Mouse (Mus musculus) neural tube, embryonic 13.5 days (tissue): Measurements from ENCODE around the gene Klf7. TPM values are rescaled to one million over a fixed set of nuclear protein-coding genes. Genes with fewer than 3 reads are reported as not detected.

Experiments
- ATAC-seq: fragments of 200-750 bp; cut with Nextera tagmentation; 2 replicates; pipeline ENCODE4 v1.8.0; 2017; ENCODE audit warnings: low read depth, mild to moderate bottlenecking, moderate TSS enrichment, moderate library complexity
- H3K27ac ChIP-seq: fragments of 300-500 bp; sonication (generic); replicated peaks from 2 replicates; pipeline ENCODE4 v1.5.1; 2015; ENCODE audit warnings: moderate library complexity, mild to moderate bottlenecking, inconsistent platforms
- H3K27me3 ChIP-seq: fragments of 300-500 bp; sonication (generic); 2 replicates; pipeline ENCODE4 v1.6.1; 2015; ENCODE audit warnings: mild to moderate bottlenecking, inconsistent platforms
- H3K36me3 ChIP-seq: fragments of 300-500 bp; sonication (generic); 2 replicates; pipeline ENCODE4 v1.6.1; 2015; ENCODE audit warnings: mild to moderate bottlenecking, inconsistent platforms
- H3K4me1 ChIP-seq: fragments of 300-500 bp; sonication (generic); replicated peaks from 2 replicates; pipeline ENCODE4 v1.6.1; 2015; ENCODE audit warnings: inconsistent platforms
- H3K4me2 ChIP-seq: fragments of 300-500 bp; sonication (generic); 2 replicates; pipeline ENCODE4 v1.6.1; 2015; ENCODE audit warnings: inconsistent platforms, mild to moderate bottlenecking, moderate library complexity
- H3K4me3 ChIP-seq: fragments of 300-500 bp; sonication (generic); 2 replicates; pipeline ENCODE4 v1.5.1; 2015; ENCODE audit warnings: mild to moderate bottlenecking, inconsistent platforms
- H3K9ac ChIP-seq: fragments of 300-500 bp; sonication (generic); 2 replicates; pipeline ENCODE4 v1.6.1; 2015; ENCODE audit warnings: moderate library complexity, mild to moderate bottlenecking, inconsistent platforms
- H3K9me3 ChIP-seq: fragments of 300-500 bp; sonication (generic); 2 replicates; pipeline ENCODE4 v1.6.1; 2016; ENCODE audit warnings: inconsistent platforms
- WGBS: fragments of 180-500 bp; shearing (Covaris S2); methylation state at CpG from one replicate; pipeline ENCODE4 v1.1.7; 2015; 5-methylcytosine and 5-hydroxymethylcytosine counted together
- polyA plus RNA-seq: library from polyadenylated mRNA; unstranded; fragments of >200 nt; fragmentation: Nextera tagmentation; extraction: Ambion mirVana; gene quantifications from 2 replicates; pipeline ENCODE4 v1.2.1, GENCODE M21; 2015

Klf7 gene
- polyA plus RNA-seq, 1 experiment from 2014 or later: 86.4 TPM

DNA sequence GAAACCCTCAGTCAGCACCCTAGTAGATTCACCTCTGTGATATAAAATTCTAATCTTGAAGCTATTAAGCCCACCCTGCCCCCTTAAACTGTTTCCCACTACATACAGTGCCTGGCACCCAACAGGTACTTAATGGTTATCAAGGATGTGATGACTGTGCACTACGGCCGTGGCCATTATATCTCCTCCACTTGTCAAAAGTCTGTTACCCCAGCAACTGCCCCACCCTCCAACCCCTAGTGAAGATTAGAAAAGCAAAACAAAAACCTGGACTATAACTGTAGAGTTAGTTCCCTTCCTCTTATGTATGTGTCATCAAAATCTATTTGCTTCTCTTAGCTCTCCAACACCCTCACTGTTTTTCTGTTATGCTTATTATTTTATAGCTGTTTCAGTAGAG, 40.9 kb downstream of the Klf7 start:
- H3K4me2 ChIP-seq: no peak overlapping the region
- H3K4me1 ChIP-seq: peaks cover 73% of the 10 kb centered on the region
- no peaks in the 10 kb centered on the region for H3K27me3 ChIP-seq
- H3K36me3 ChIP-seq: peaks cover 26% of the 10 kb centered on the region
- ATAC-seq: no peak
- no peaks in the 10 kb centered on the region for H3K9me3 ChIP-seq
- H3K9ac ChIP-seq: no peak overlapping the region
- no peak overlapping the region for H3K27ac ChIP-seq
- WGBS: 50% methylated on average over 2 of the region's 2 CpGs
- no peak overlapping the region for H3K4me3 ChIP-seq

DNA sequence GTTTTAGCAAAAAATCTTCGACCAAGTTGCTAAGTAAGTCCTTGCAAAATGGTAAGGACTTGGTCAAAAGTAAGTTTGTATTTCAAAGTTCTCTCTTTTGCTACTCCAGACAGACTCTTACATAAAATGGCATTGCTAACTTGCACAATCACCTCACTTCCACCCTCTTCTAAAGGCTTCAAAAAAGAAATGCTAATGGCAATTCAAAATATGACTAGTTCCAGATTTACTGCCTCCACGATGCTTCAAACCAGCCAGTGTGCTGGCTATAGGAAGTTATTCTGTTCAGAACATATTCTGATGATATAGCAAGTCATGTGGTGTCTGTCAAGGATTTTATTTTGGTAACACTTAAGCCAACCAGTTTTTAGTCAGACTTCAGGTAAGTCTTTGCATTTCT, 41.8 kb downstream of the Klf7 start:
- Histone ChIP-seq H3K27me3 (no peaks in the 10 kb centered on the region), H3K36me3 (peaks cover 26% of the 10 kb centered on the region), H3K9me3 (no peaks in the 10 kb centered on the region), H3K9ac (no peak overlapping the region), H3K4me3 (no peak overlapping the region), H3K4me1 (peaks cover 65% of the 10 kb centered on the region), H3K27ac (no peak overlapping the region), H3K4me2 (no peak overlapping the region)
- ATAC-seq: no peak
- 90% methylated on average over 2 of the region's 2 CpGs for WGBS

DNA sequence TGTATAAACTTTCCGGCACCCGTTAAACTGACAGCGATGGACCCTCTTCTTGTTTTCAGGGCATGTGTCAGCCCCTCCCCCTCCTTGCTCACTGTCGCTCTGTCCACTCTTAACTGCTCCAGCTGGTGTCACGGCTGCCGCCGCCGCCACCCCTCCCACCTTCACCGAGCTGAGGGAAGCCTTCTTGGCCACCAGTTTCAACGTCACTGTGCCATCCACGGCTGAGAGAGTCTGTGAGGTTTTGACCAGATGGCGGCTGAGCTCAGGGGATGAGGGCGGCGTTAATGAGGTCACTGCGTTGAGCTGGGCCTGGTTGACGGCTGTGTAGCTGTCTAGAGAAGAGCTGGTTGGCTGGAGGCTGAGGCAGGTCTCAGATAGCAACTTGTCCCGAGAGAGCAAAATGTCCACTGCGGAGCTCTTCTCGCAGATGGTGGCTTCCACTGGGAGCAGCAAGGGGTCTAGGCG, 43.3 kb downstream of the Klf7 start:
- peak; percentile 20; the same call in 1 of the 2 replicates for ATAC-seq
- H3K9me3 ChIP-seq: no peaks in the 10 kb centered on the region
- H3K9ac ChIP-seq: 0 out of 2 replicates have a peak overlapping the region, but pooled peaks have one; percentile 22
- H3K36me3 ChIP-seq: peaks cover 26% of the 10 kb centered on the region
- H3K27ac ChIP-seq: peak overlapping the region; percentile 47
- WGBS: 70% methylated on average over 20 of the region's 20 CpGs
- H3K4me3 ChIP-seq: no peak overlapping the region
- H3K27me3 ChIP-seq: no peaks in the 10 kb centered on the region
- no peak overlapping the region for H3K4me2 ChIP-seq
- H3K4me1 ChIP-seq: peaks cover 66% of the 10 kb centered on the region

DNA sequence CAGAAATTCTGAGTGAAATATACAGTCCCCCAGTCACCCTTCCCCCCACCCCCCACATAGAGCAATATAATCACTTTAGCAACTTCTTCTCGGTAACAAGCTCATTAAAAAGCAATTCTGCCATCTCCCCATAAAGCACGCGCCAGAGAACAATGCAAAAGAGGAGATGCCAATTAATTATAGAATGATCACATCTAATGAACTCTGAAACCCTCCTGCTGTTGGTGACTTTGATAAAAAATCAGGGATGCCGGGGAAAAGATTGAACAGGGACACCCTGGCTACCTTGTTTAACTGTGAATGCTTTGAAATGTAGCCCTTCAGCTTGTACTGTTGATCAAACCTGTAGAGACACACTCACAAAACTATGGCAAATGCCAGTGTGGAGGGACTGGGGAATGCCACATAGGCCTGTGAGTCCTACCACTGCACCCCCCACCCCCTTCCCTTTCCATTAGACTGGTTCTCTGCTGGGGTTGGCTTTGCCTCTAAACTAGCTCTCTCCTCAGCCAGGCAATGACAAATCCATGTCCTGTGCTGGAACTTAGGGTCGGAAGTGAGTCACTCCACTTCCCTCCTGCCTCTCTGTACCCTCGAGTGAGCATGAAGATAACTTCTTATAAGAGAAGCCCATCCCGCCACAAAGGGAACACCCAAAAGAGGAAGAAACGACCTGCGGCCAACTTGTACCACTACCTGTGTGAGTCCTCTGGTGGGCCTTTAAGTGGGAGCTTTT, 43.9 kb downstream of the Klf7 start:
- no peaks in the 10 kb centered on the region for H3K27me3 ChIP-seq
- H3K36me3 ChIP-seq: peaks cover 26% of the 10 kb centered on the region
- peaks cover 64% of the 10 kb centered on the region for H3K4me1 ChIP-seq
- H3K9ac ChIP-seq: no peak overlapping the region
- peak overlapping the region; percentile 47 for H3K27ac ChIP-seq
- ATAC-seq: 0 out of 2 replicates have a peak, but pooled peaks have one; percentile 41
- no peak overlapping the region for H3K4me3 ChIP-seq
- WGBS: 69% methylated on average over 9 of the region's 9 CpGs
- H3K4me2 ChIP-seq: no peak overlapping the region
- H3K9me3 ChIP-seq: no peaks in the 10 kb centered on the region

DNA sequence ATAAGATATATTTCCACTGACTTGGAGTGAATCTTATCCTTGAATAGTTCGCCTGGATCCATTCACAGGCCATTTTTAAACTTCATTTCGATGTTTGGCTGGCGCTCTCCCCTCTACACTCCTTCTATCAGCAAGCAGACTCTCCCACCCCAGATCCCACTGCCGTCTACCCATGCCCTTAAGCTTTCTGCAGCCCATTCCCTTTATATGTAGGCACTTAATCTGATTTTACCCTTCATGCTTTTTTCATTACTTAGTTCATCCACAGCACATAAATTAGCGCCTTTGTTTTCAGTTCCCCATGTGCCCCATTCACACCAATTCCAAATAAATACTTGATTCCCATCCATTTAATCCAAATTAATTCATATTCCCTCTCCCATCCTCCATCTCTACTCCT, 48.0 kb downstream of the Klf7 start:
- Histone ChIP-seq H3K27ac (no peak overlapping the region), H3K4me1 (peaks cover 67% of the 10 kb centered on the region), H3K4me2 (no peak overlapping the region), H3K9ac (no peak overlapping the region), H3K9me3 (no peaks in the 10 kb centered on the region), H3K4me3 (no peak overlapping the region), H3K27me3 (no peaks in the 10 kb centered on the region), H3K36me3 (peaks cover 23% of the 10 kb centered on the region)
- 58% methylated on average over 5 of the region's 5 CpGs for WGBS
- ATAC-seq: no peak

DNA sequence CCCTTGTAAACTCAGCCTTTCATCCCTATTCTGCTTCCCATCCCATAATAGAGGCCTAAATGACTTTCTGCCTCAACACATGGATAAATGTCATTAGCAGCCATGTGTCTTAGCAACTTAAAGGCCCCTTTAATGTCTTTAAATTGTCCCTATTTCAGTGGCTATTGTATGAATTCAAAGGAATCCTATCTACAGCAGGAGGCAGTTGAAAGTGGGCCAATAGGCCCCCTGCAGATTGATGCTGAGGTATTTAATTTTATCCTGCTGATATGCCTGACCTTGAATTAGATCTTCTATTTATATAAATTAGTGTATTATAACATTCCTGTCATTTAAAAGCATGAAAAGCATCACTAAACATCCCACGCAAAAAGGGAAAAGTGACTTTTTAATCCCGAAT, 51.1 kb downstream of the Klf7 start:
- Histone ChIP-seq H3K4me1 (peaks cover 74% of the 10 kb centered on the region), H3K9me3 (no peaks in the 10 kb centered on the region), H3K4me2 (no peak overlapping the region), H3K4me3 (no peak overlapping the region), H3K36me3 (no peaks in the 10 kb centered on the region), H3K9ac (no peak overlapping the region), H3K27ac (peak overlapping the region; percentile 30; the same call in 1 of the 2 replicates), H3K27me3 (no peaks in the 10 kb centered on the region)
- WGBS: 61% methylated on average over 2 of the region's 2 CpGs
- ATAC-seq: no peak

DNA sequence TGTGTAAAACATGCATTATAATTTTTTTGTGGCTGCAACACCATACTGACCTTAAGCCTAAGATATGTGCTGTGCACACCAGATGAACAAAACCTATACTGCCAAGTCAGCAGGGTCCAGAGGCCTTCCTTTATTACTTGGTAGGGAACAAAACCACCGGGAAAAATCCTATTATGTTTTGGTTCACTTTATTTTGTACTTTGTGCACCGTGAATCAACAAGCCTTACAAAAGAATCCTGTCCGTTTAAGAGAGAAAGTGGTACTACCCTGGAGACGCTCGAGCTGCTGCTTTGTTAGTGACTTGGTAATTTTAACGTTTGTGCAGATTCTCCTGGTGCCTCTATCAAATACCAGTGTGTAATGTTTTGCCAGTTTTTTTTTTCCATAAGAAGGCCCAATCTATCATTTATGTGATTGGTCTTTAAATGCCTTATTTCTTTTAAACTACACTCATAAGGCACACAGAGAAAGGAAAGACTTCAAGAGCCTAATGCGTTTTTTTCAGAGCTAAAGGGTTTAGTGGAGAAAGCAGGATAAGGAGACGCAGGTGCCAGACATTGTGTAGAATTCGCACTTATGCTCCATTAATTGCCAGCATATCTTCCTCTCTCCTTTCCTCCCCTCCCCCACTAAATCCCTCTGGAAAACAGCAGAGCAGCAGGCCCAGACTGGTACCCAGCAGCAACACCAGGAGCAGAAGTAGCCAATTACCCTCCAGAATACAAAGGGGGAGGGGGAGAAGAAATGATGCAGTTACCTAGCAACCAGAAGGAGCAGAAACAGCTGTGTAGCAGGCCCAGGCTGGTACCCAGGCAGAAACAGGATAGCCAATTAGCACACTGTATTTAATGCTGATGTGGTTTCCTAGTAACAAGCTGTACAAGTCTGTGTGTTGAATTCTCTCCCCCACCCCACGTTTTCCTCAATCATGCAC, 55.5 kb downstream of the Klf7 start:
- Histone ChIP-seq H3K4me2 (peak overlapping the region; percentile 24), H3K4me3 (no peak overlapping the region), H3K27me3 (no peaks in the 10 kb centered on the region), H3K27ac (peak overlapping the region; percentile 89), H3K9me3 (no peaks in the 10 kb centered on the region), H3K9ac (peak overlapping the region; percentile 45; the same call in 1 of the 2 replicates), H3K36me3 (no peaks in the 10 kb centered on the region), H3K4me1 (peaks cover 97% of the 10 kb centered on the region)
- 15% methylated on average over 10 of the region's 10 CpGs for WGBS
- peak; percentile 96 for ATAC-seq

DNA sequence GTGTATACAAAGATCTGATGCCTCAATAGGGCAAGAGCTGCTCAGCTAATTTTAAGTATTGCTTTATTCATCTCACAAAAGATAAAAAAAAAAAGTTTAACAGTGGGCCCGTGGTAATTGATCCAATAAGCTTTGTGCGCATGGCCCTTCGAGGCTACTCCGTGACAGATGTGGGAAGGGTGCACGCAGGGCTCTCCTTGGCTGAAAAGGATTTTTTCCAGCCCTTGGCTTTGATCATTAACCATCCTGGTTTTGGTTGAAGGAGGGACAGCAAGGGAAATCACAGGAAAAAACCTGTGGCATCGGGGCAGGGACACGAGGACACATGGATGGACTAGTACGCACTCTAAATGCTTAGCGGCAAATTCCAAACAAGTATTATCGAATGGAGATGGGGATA, 60.6 kb downstream of the Klf7 start:
- peaks cover 97% of the 10 kb centered on the region for H3K4me1 ChIP-seq
- H3K36me3 ChIP-seq: no peaks in the 10 kb centered on the region
- 60% methylated on average over 10 of the region's 10 CpGs for WGBS
- no peaks in the 10 kb centered on the region for H3K9me3 ChIP-seq
- H3K4me2 ChIP-seq: 0 out of 2 replicates have a peak overlapping the region, but pooled peaks have one; percentile 32
- 0 out of 2 replicates have a peak overlapping the region, but pooled peaks have one; percentile 51 for H3K9ac ChIP-seq
- peak overlapping the region; percentile 91 for H3K27ac ChIP-seq
- no peaks in the 10 kb centered on the region for H3K27me3 ChIP-seq
- ATAC-seq: no peak
- H3K4me3 ChIP-seq: no peak overlapping the region

DNA sequence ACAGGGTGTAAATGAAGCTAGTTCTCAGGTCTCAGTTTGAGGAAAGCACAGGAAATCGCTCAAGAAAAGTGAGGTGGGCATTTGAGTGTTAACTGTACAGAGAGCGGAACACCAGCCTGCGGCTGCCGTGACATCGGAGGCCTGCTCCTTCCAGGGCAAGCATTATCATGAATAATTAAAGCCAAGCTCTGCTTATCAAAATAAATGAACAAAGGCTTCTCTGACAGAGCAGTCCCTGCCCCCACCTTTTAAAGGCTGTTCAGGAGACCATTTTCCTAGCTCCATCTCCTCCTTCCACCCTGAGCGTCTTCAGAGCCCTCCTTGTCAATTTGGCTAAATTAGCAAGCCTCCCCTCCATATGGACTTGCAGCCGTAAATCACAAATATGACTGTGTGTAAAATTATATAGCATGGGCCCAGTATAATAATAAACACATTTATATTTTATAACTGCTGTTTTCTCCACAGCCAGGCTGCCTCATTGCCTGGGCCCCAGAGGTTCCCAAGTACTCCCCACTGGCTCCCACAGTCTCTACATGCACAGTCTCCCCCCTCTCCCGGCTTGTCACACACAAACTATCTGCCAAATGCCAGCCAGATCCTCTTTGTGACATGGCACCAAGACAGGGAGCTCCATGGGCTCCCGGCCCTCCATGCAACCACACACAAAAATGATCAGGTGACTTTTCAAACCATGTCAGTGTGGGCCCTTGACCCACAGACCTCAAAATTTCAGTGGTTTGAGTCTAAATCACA, 61.2 kb downstream of the Klf7 start:
- H3K9ac ChIP-seq: peak overlapping the region; percentile 51
- H3K27ac ChIP-seq: peak overlapping the region; percentile 91
- no peak overlapping the region for H3K4me3 ChIP-seq
- 29% methylated on average over 9 of the region's 9 CpGs for WGBS
- peaks cover 97% of the 10 kb centered on the region for H3K4me1 ChIP-seq
- no peaks in the 10 kb centered on the region for H3K36me3 ChIP-seq
- H3K9me3 ChIP-seq: no peaks in the 10 kb centered on the region
- H3K27me3 ChIP-seq: no peaks in the 10 kb centered on the region
- H3K4me2 ChIP-seq: peak overlapping the region; percentile 32
- ATAC-seq: peak; percentile 76

DNA sequence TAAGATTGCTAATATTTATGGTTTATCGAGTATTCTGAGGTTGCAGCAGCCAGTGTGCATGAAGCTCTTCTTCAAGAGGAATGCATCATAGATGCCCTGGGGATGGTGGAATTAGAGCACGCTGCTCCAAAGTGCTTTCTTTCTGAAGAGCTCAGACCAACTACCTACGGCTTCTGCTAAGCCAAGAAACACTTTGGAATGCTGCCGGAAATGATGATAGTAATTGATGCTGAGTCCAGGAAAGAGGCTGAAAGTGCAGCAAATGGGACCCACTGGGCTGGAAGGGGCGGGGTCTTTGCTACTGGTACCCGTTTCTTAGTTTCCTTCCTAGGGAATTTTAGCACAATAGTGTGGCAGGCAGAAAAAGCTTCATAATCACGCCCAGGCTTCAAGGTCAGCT, 62.0 kb downstream of the Klf7 start:
- Histone ChIP-seq H3K4me3 (no peak overlapping the region), H3K4me1 (peaks cover 97% of the 10 kb centered on the region), H3K9me3 (no peaks in the 10 kb centered on the region), H3K36me3 (no peaks in the 10 kb centered on the region), H3K9ac (peak overlapping the region; percentile 51), H3K27ac (peak overlapping the region; percentile 91), H3K4me2 (peak overlapping the region; percentile 32), H3K27me3 (no peaks in the 10 kb centered on the region)
- 52% methylated on average over 7 of the region's 7 CpGs for WGBS
- ATAC-seq: no peak

DNA sequence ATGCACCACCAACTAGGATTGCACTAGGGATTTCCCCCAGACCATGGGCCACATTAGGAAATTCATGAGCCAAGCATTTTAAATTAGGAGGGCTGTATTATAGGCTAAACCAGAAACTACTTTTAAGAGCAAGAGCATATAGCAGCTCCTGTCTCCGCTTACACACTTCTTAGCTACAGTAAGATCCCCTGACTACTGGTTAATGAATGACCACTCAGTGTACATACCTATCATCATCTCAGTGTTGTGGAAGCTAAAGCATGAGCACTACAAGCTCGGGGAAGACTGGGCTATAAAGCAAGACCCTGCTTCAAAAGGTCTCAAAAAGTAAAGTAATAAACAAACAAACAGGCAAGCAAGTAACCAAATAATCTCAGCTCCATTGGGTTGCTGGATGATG, 65.5 kb downstream of the Klf7 start:
- H3K4me1 ChIP-seq: peaks cover 69% of the 10 kb centered on the region
- H3K36me3 ChIP-seq: no peaks in the 10 kb centered on the region
- no peak overlapping the region for H3K4me3 ChIP-seq
- ATAC-seq: no peak
- no peaks in the 10 kb centered on the region for H3K9me3 ChIP-seq
- no peaks in the 10 kb centered on the region for H3K27me3 ChIP-seq
- H3K4me2 ChIP-seq: no peak overlapping the region
- H3K27ac ChIP-seq: no peak overlapping the region; the same call in 1 of the 2 replicates
- 78% methylated on average over 2 of the region's 2 CpGs for WGBS
- no peak overlapping the region for H3K9ac ChIP-seq
